Mouse (Mus musculus) testis, adult 2 months (tissue): ENCODE data around the gene Serpina5.

Experiments
- CTCF ChIP-seq: fragments of 200-500 bp; IDR thresholded peaks from 2 replicates; pipeline ENCODE4 v1.5.1; 2012; ENCODE audit warnings: low read depth, mild to moderate bottlenecking, inconsistent platforms, low read length, moderate library complexity; ENCODE audit not compliant: control insufficient read depth, insufficient read depth, insufficient replicate concordance
- POLR2A ChIP-seq: fragments of 200-500 bp; IDR thresholded peaks from 2 replicates; pipeline ENCODE4 v1.6.1; 2012; ENCODE audit warnings: low read depth, mild to moderate bottlenecking, inconsistent platforms, low read length, moderate library complexity; ENCODE audit not compliant: control insufficient read depth

DNA sequence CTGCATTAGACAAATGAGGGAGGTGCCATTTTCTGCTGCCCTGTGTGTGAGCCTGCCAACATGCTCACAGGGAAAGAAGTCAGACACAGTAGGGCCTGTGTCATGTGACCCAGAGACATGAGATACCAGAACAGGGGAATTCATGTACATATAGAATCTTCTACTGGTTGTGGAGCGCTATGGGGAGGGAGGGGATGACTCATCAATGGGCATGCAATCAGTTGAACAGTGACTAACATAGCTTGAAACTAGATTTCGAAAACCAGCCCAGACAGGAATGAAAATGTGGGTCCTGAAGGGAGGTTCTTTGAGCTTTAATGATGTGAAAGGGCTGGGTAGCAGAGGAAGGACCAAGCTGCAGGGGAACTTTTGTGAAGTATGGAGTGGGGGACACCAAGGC lies 23.1 kb downstream of the Serpina5 start:
- TF ChIP-seq POLR2A = no peak
- no peak for TF ChIP-seq CTCF
